Mouse (Mus musculus) urinary bladder, postnatal 4 days (tissue): ENCODE measurements around the gene Wsb1.

ENCODE experiments used
- DNase-seq, 2 experiments: peaks; one replicate each; pipeline ENCODE4 v3.0.0; 2021 to 2022; ENCODE audit warnings: low spot score in 2 of 2

Gene Wsb1

DNA sequence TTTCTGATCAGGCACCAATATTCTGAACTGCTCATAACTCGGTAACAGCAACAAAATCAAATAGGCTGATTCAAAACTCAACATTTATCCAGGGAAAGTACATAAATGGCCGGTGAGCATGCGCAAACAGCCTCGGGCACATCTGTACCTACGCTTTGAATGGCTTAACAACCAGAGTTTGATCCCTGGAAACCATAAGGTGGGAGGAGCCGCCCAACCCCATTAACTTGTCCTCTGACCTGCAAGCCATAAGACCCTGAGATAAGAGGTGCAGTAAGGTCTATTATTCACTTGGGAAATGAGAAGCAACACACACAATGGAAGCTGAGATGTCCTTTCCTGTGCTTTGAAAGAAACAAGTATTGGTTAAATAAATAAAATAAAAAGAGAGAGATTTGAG is 37.3 kb downstream of the Wsb1 start:
- no peak for DNase-seq

- no peak for DNase-seq
Measured at GRCm38 (mm10) chr11:79215539-79215938, 38.9 kb downstream of the Wsb1 start.

- DNase-seq: peak; percentile 90 to 95
Measured at GRCm38 (mm10) chr11:79214015-79214418, 40.5 kb downstream of the Wsb1 start.

DNA sequence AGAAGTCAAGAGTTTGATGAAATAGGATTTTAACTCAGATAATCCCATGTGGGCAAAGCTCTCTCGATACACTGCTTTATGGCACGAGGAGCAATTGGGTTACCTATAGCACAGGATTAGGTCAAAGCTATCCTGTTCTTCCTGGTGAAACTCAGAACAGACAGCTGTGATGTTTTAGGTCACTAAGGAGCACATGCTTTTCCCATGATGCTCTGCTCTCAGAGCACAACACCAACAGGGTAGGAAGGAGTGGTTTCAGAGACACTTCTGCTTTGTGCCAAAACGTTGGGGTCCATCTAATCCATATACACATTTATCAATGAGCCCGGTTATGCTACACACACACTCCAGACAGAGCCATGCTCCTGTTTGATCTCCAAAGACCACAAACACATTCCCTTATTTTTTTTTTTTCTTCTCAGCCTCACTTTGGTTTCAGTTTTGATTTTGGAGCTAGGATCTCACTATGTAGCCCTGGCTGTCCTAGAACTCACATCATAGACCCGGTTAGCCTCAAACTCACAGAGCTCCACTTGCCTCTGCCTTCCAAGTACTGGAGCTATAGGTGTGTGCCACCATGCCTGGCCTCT is 44.5 kb downstream of the Wsb1 start:
- DNase-seq: no peak

- no peak for DNase-seq
Measured at GRCm38 (mm10) chr11:79209113-79209512, 45.4 kb downstream of the Wsb1 start.

DNA sequence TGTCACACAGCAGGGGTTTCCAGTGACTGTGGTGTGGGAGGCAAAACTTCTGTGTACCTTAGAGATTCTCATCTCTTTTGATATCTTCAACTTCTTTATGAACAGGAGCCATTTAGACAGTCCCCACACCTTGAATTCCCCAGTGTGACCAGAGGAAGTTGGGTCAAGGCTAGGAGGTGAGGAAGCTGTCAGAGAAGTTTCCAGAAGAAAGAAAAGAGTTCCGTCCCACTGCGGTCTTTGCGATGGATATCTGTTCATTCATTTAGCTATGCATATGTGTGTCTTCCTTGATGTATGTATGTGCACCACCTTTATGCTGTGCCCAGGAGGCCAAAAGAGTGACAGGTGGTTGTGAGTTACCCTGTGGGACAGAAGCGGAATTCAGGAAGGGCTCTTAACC is 46.0 kb downstream of the Wsb1 start:
- no peak for DNase-seq

DNA sequence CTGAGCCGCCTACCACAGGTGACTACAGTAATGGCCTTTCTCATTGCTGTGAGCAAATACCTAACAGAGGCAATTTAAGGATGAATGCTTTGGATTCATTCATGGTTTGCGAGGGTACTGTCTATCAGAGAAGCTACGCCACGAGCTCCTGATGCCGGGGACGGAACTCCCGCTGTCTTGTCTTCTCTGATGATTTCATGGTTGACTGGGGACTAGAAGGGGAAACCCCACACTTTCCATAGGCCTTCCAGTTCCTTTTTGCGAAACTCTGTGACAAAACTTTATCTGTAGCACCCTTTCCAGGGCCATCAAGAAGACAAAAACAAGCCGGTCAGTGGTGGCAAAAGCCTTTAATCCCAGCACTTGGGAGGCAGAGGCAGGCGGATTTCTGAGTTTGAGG is 46.8 kb downstream of the Wsb1 start:
- DNase-seq: no peak

GRCm38 (mm10) chr11:79204444-79204843 is 50.0 kb downstream of the Wsb1 start:
- DNase-seq: no peak

GRCm38 (mm10) chr11:79200502-79200901 is 54.0 kb downstream of the Wsb1 start:
- peak in 1 of 2 experiments; percentile 24 for DNase-seq

DNA sequence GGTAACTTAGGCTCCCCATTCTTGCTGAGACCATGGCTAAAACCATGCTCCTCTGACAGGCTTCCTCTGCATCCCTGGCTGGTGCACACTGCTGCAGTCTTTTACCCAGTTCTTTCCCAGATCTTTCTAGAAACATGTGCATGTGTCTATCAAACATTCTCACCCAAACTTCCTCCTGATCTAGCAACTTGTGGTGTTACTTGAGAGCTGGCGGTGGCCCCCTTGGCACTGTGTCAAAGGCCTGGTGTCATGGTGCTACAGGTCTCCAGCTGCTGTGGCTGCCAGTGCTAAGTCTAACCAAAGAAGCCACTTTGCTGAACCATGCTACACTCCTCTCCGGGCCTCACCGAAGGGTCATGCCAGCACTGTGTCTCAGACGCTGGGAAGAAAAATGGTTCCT is 55.9 kb downstream of the Wsb1 start:
- DNase-seq: no peak

GRCm38 (mm10) chr11:79197846-79198235 is 56.6 kb downstream of the Wsb1 start:
- no peak for DNase-seq

DNA sequence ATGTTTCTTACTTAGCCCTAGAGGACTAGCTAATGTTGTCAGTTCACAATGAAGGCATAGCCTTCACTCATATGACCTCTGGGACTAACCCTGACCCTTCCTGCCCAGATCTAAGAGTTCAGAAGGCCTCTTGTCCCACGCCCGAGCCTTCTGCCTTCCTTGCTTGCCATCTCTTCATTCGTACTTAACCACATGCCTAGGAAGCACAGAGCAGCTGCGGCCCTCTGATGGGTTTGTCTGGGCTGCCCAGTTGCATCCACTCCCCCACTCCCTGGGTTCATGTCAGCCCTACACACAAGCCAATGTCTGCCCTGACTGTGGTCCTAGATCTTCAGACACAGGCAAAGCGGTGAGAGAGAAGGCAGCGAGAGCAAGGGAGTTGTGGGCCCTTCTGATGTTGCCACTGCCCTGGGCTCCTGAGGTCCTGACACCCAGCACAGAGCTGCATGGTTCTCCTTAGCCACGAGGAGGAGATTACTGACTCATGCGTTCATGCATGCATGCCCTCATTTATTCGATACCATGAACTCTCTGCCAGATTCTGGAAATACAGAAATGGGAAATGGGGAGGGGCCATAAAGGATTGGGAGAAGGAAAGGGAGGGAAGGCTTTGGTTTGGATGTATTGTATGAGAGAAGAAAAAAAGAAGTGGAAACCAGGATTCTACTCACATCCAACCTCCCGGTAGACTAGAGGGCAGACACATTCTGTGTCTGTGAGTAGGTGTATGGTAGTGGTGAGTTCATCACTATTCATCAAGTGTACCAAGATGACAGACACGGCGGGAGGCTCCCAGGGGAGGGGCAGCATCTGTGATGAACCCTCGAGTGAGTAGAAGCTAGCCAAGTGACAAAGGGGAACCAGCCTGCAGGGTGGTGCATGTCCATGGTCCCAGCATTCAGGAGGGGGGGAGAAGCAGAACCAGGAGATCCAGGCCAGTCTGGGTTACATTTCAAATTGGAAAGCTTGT is 57.3 kb downstream of the Wsb1 start:
- no peak for DNase-seq

- DNase-seq: no peak
Measured at GRCm38 (mm10) chr11:79196196-79196869, 58.1 kb downstream of the Wsb1 start.

- no peak for DNase-seq
Measured at GRCm38 (mm10) chr11:79192176-79192575, 62.3 kb downstream of the Wsb1 start.

GRCm38 (mm10) chr11:79191214-79191613 is 63.3 kb downstream of the Wsb1 start:
- no peak for DNase-seq

- DNase-seq: no peak
Measured at GRCm38 (mm10) chr11:79190257-79190656, 64.2 kb downstream of the Wsb1 start.
